Mouse (Mus musculus) hindbrain, embryonic 14.5 days (tissue): ENCODE data around the gene Atg5. TPM values are rescaled to one million over a fixed set of nuclear protein-coding genes. Genes with fewer than 3 reads are reported as not detected.
"Not testable (repeated sequence)": the region's sequence is repeated elsewhere in the genome, so short reads cannot be mapped to it uniquely, and the experiment has no call there.

Source experiments
- ATAC-seq: fragments of 200-750 bp; cut with Nextera tagmentation; 2 replicates; pipeline ENCODE4 v1.8.0; 2017; ENCODE audit warnings: moderate number of reproducible peaks, mild to moderate bottlenecking, moderate TSS enrichment, moderate library complexity; ENCODE audit not compliant: low FRiP score
- DNase-seq: peaks from one replicate; pipeline ENCODE4 v3.0.0-alpha.2; 2015; ENCODE audit warnings: low spot score
- H3K27ac ChIP-seq: fragments of 300-500 bp; sonication (generic); 2 replicates; pipeline ENCODE4 v1.5.1; 2014; ENCODE audit warnings: mild to moderate bottlenecking, moderate library complexity
- H3K27me3 ChIP-seq: fragments of 300-500 bp; sonication (generic); 2 replicates; pipeline ENCODE4 v1.6.1; 2014; ENCODE audit warnings: mild to moderate bottlenecking, low read length, mixed read lengths; ENCODE audit not compliant: control insufficient read depth, insufficient read depth
- H3K36me3 ChIP-seq: fragments of 300-500 bp; sonication (generic); replicated peaks from 2 replicates; pipeline ENCODE4 v1.6.1; 2014; ENCODE audit not compliant: control insufficient read depth, insufficient read depth
- H3K4me1 ChIP-seq: fragments of 300-500 bp; sonication (generic); replicated peaks from 2 replicates; pipeline ENCODE4 v1.6.1; 2014; ENCODE audit warnings: antibody characterized with exemption, low read length, mixed read lengths; ENCODE audit not compliant: control insufficient read depth, insufficient read depth
- H3K4me2 ChIP-seq: fragments of 300-500 bp; sonication (generic); replicated peaks from 2 replicates; pipeline ENCODE4 v1.6.1; 2014; ENCODE audit warnings: mild to moderate bottlenecking, moderate library complexity
- H3K4me3 ChIP-seq: fragments of 300-500 bp; sonication (generic); replicated peaks from 2 replicates; pipeline ENCODE4 v1.5.1; 2014; ENCODE audit warnings: mild to moderate bottlenecking, low read length
- H3K9ac ChIP-seq: fragments of 300-500 bp; sonication (generic); 2 replicates; pipeline ENCODE4 v1.6.1; 2014
- H3K9me3 ChIP-seq: fragments of 300-500 bp; sonication (generic); 2 replicates; pipeline ENCODE4 v1.6.1; 2016; ENCODE audit warnings: low read length; ENCODE audit not compliant: control insufficient read depth
- WGBS: fragments of 180-500 bp; shearing (Covaris S2); extraction: QIAGEN DNeasy Blood & Tissue Kit; methylation state at CpG from one replicate; pipeline ENCODE4 v1.1.7; 2014; 5-methylcytosine and 5-hydroxymethylcytosine counted together
- polyA plus RNA-seq: library from polyadenylated mRNA; unstranded; fragments of >200 nt; fragmentation: Nextera tagmentation; extraction: Ambion mirVana; gene quantifications from 2 replicates; pipeline ENCODE4 v1.2.1, GENCODE M21; 2014

Gene Atg5
- polyA plus RNA-seq, result 41.6 and 48.9 TPM in 2 replicates

GRCm38 (mm10) chr10:44268145-44268860, at the start of gene Atg5:
TSS of gene Atg5 (plus strand) at chr10:44268358.
- ATAC-seq, result peak; percentile 98
- H3K4me1 ChIP-seq, result peaks cover 20% of the 10 kb centered on the region

GRCm38 (mm10) chr10:44219073-44219472, 49.1 kb upstream of the Atg5 start:
- ATAC-seq, DNase-seq: not testable (repeated sequence)
- 6% methylated on average over 2 of the region's 2 CpGs for WGBS

More at GRCm38 (mm10) chr10:44268145-44268860, at the start of gene Atg5:
- peak; percentile 99 for DNase-seq
- no peaks in the 10 kb centered on the region for H3K27me3 ChIP-seq
- H3K27ac ChIP-seq, result peak within 1 kb of the TSS; percentile 92
- peak within 1 kb of the TSS; percentile 87 for H3K4me3 ChIP-seq
- H3K9ac ChIP-seq, result peak within 1 kb of the TSS; percentile 88
- H3K9me3 ChIP-seq, result no peaks in the 10 kb centered on the region
- 0 out of 2 replicates have a peak, but pooled peaks cover 5% of the 10 kb centered on the region for H3K36me3 ChIP-seq
- peak within 1 kb of the TSS; percentile 93 for H3K4me2 ChIP-seq
- under 1% methylated on average over 63 of the region's 63 CpGs for WGBS

GRCm38 (mm10) chr10:44224345-44224744, 43.8 kb upstream of the Atg5 start:
- H3K4me1 ChIP-seq, result no peaks in the 10 kb centered on the region
- H3K9ac ChIP-seq, result no peak overlapping the region
- 0 out of 2 replicates have a peak, but pooled peaks cover 2% of the 10 kb centered on the region for H3K9me3 ChIP-seq
- no peak overlapping the region for H3K27ac ChIP-seq
- no peaks in the 10 kb centered on the region for H3K36me3 ChIP-seq
- H3K4me3 ChIP-seq, result no peak overlapping the region
- ATAC-seq, result no peak
- 94% methylated on average over 9 of the region's 9 CpGs for WGBS
- no peak overlapping the region for H3K4me2 ChIP-seq
- DNase-seq, result no peak
- H3K27me3 ChIP-seq, result no peaks in the 10 kb centered on the region

More at GRCm38 (mm10) chr10:44219073-44219472, 49.1 kb upstream of the Atg5 start:
- not testable (repeated sequence) for H3K9ac ChIP-seq, H3K36me3 ChIP-seq, H3K27me3 ChIP-seq, H3K4me3 ChIP-seq, H3K4me1 ChIP-seq, H3K27ac ChIP-seq, H3K4me2 ChIP-seq, H3K9me3 ChIP-seq

- ATAC-seq, H3K4me2 ChIP-seq, H3K27ac ChIP-seq, H3K9ac ChIP-seq, H3K9me3 ChIP-seq, DNase-seq, H3K4me1 ChIP-seq, H3K4me3 ChIP-seq, H3K36me3 ChIP-seq, H3K27me3 ChIP-seq: not testable (repeated sequence)
- WGBS, result 7% methylated on average over 1 of the region's 1 CpGs
Measured at GRCm38 (mm10) chr10:44233351-44233750, 34.8 kb upstream of the Atg5 start.

- DNase-seq, result peak; percentile 30
- not testable (repeated sequence) for H3K27ac ChIP-seq, H3K4me3 ChIP-seq, H3K36me3 ChIP-seq, H3K9ac ChIP-seq, ATAC-seq, H3K4me1 ChIP-seq, H3K9me3 ChIP-seq, H3K27me3 ChIP-seq, H3K4me2 ChIP-seq
- 42% methylated on average over 7 of the region's 7 CpGs for WGBS
Measured at GRCm38 (mm10) chr10:44235298-44235697, 32.9 kb upstream of the Atg5 start.

- ATAC-seq, result no peak
- 34% methylated on average over 7 of the region's 7 CpGs for WGBS
- no peaks in the 10 kb centered on the region for H3K27me3 ChIP-seq
Measured at GRCm38 (mm10) chr10:44256624-44257023, 11.5 kb upstream of the Atg5 start.

GRCm38 (mm10) chr10:44265835-44266234, 2.3 kb upstream of the Atg5 start:
- Histone ChIP-seq H3K4me2 (no peak overlapping the region), H3K4me3 (no peak overlapping the region), H3K9me3 (no peaks in the 10 kb centered on the region), H3K27me3 (no peaks in the 10 kb centered on the region), H3K9ac (no peak overlapping the region), H3K4me1 (peaks cover 20% of the 10 kb centered on the region), H3K36me3 (0 out of 2 replicates have a peak, but pooled peaks cover 5% of the 10 kb centered on the region), H3K27ac (no peak overlapping the region)
- ATAC-seq (no peak), DNase-seq (no peak)
- 65% methylated on average over 3 of the region's 3 CpGs for WGBS

More at GRCm38 (mm10) chr10:44256624-44257023, 11.5 kb upstream of the Atg5 start:
- H3K36me3 ChIP-seq, result no peaks in the 10 kb centered on the region
- no peak overlapping the region for H3K4me3 ChIP-seq
- no peaks in the 10 kb centered on the region for H3K4me1 ChIP-seq
- no peak overlapping the region for H3K27ac ChIP-seq
- no peak for DNase-seq
- no peak overlapping the region for H3K4me2 ChIP-seq
- no peak overlapping the region for H3K9ac ChIP-seq
- no peaks in the 10 kb centered on the region for H3K9me3 ChIP-seq

- DNase-seq (no peak), ATAC-seq (no peak)
- Histone ChIP-seq H3K9me3 (no peaks in the 10 kb centered on the region), H3K27me3 (no peaks in the 10 kb centered on the region), H3K9ac (no peak overlapping the region), H3K27ac (no peak overlapping the region), H3K4me2 (no peak overlapping the region), H3K4me1 (peaks cover 20% of the 10 kb centered on the region), H3K4me3 (no peak overlapping the region), H3K36me3 (0 out of 2 replicates have a peak, but pooled peaks cover 5% of the 10 kb centered on the region)
Measured at GRCm38 (mm10) chr10:44266561-44266960, 1.6 kb upstream of the Atg5 start.

GRCm38 (mm10) chr10:44267426-44268142, 574 bp upstream of the Atg5 start:
- H3K9me3 ChIP-seq, result no peaks in the 10 kb centered on the region
- H3K9ac ChIP-seq, result peak overlapping the region; percentile 88
- 0 out of 2 replicates have a peak, but pooled peaks cover 5% of the 10 kb centered on the region for H3K36me3 ChIP-seq
- H3K4me3 ChIP-seq, result peak overlapping the region; percentile 87
- peaks cover 20% of the 10 kb centered on the region for H3K4me1 ChIP-seq
- WGBS, result 9% methylated on average over 11 of the region's 11 CpGs
- DNase-seq (no peak), ATAC-seq (peak; percentile 9; the same call in 1 of the 2 replicates)
- H3K27ac ChIP-seq, result peak overlapping the region; percentile 43; the same call in 1 of the 2 replicates
- no peaks in the 10 kb centered on the region for H3K27me3 ChIP-seq
- H3K4me2 ChIP-seq, result peak overlapping the region; percentile 93
